Mouse (Mus musculus): Measurements from ENCODE around the gene Hnf4a.
A peak's percentile ranks its signal among the peaks of the same experiment; 100 is the strongest.
"Not testable (repeated sequence)": the region's sequence is repeated elsewhere in the genome, so short reads cannot be mapped to it uniquely, and the experiment has no call there.

Gene Hnf4a

DNA sequence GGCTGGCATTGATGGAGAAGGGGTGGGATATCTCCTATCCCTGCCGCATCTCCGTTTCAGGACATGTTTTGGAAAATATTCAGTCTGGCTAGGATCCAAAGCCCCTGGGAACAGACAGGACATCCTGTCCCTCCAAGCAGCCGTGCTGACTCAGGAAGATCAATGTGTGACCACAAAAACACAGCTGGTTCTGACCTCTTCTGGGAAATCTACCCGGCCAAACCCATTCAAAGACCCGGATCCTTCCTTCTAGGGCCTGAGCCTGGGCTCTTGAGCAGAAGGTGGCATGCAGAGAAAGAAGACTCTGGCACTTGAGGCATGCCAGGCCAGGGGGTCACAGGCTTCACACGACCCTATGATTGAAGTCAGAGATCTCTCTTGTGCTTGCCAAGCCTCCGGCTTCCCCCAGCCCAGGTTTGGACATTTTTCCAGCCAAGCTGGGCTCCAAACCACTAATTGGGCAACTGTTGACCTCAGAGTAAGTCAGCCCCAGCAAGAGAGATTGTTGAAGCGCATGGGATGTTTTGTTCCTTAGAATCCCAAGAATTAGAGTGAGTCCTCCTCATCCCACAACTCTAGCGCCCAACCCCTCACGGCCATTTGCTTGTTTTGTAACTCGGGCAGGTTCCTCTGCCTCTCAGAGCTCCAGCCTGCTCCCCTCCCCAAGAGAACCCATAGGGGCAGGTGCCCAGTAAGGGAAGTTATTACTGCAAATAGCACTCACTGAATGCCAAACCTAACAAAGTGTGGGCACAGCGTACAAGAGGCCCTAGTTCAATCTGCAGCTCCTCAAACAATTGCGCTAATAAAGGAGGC lies 89.7 kb downstream of the Hnf4a start:
- DNase-seq, result peak; percentile 91

DNA sequence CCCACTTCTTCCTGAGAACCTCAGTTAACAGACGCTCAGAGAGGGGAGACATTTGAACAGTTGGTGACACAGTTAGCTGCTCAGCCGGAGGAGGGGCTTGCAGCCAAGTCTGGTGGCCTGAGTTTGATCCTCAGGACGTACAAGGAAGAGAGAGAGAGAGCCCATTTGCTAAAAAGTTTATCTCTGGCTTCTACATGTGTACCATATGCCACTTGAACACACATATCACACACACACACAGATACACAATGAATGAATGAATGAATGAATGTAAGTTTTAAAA lies 90.2 kb downstream of the Hnf4a start:
- DNase-seq, result no peak

DNA sequence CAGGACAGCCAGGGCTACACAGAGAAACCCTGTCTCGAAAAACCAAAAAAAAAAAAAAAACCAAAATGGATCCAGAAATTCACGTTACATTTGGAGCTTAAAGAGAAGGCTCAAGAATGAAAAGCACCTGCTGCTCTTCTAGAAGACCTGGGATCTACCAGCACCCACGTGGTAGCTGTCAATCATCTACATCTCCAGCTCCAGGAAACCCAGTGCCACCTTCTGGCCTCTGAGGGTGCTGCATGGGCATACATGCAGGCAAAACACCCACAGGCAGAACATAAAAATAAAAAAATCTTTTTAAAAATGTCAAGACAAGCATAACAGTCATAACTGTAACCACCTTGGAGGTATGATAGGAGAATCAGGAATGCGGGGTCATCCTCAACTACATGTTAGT lies 91.1 kb downstream of the Hnf4a start:
- peak; percentile 82 for DNase-seq

DNA sequence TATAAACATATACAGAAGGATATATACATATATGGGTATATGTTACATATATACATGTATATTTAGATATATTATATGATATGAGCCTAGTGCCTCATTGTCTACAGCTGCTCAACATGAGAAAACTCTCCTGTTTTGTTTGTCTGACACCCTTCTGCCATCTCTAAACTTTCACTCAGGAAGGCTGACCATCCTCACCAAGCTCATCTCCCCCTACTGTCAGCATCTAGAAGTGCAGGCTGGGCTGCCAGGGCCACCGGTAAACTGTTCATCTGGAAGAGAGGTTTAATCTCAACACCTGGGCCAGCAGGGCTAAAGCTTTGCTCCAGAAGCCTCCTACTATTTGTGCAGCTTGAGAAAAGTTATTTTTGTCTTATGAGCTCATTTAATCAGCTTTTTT lies 92.6 kb downstream of the Hnf4a start:
- DNase-seq, result peak; percentile 73

DNA sequence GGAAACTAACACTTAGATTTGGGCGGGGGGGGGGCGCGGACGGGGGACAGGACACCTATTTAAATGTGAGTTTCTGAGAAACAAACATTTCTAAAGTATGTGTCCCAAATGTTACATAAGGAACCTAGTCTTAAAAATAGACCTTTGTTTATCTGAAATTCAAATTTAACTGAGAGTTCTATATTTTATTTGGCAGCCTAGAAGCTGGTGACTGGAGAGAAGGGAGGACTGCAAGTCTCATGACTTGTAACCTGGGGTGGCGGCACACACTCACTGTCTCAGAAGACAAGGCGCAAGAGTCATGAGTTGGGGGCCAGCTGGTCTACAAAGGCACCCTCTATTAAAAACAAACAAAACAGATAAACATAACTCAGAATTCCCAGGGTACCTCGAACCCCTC lies 94.5 kb downstream of the Hnf4a start:
- DNase-seq, result no peak

DNA sequence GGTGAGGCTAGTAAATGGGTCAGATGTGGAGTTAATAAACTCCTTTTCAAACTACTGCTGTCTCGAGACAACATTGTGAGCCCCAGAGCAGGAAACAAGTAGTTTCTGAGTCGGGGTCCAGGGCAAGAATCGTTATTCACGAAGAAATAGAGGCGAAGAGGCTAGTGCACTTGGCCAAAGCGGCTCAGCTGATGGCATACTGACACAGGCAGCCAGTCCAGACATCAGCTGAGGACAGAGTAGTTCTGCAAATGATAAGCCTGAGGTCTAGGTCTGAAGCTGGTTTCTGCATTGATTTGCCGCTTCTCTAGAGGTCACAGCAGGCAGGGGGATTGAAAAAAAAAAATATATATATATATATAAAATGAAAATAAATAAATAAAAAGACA lies 95.1 kb downstream of the Hnf4a start:
- DNase-seq, result no peak

DNA sequence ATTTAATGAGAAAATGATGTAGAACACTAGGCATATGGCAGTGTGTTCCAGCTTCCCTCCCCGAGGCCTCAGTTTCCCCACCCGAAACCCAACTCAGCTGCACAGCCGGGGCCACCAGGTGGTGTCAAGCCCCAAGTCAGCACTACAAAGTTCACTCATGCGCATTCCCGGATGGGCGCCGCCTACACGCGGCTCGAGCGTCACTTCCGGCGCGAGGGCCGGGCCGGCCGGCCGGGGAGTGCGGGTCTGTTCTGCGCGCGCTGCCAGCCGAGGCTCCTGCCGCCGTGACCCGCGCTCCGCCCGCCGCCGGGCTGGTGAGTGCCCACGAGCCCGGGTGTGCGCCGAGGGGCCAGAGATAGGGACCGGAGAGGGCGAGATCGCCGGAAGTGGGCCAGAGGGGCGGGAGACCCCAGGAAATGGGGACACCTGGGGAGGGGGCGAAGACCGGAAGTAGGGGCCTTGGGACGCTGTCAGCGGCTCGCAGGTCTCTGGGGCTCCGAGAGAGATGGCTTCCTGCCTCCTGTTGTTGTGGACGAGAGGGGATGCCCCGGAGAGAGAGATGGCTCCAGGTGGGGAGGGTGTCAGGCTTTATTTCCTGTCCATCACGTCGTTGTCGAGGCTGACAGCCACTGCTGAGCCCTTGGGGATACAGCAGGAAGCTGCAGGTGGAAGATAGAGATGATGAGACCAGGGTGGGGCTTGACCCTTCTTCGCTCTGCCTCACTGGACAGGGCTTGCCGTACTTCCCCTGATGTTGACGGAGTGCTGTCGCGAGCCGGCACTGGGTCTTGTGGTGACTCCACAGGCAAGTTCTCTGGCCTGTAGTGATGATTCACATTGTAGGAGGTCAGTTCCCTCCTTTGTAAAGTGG lies 95.7 kb downstream of the Hnf4a start, which contains the start of gene Ttpal:
TSS of gene Ttpal (plus strand) at position 214 of the 871 bp plus-strand sequence.
- peak; percentile 93 for DNase-seq

DNA sequence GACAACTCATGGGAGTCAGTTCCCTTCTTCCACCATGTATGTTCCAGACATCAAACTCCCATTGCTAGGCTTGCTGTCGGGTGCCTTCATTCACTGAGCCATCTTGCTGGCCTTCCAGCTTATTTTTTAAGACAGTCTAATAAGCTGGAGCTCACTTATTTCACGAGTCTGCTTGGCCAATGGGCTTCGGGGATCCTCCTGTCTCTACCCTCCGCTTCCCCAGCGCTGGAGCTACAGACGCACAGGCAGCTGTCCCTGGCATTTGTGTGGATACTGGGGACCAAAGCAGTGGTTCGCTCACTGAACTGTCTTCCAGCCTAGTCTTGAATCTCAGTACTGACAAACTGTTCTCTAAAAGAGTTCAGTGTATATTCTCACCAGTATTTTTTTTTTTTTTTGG lies 99.6 kb downstream of the Hnf4a start:
- no peak for DNase-seq

DNA sequence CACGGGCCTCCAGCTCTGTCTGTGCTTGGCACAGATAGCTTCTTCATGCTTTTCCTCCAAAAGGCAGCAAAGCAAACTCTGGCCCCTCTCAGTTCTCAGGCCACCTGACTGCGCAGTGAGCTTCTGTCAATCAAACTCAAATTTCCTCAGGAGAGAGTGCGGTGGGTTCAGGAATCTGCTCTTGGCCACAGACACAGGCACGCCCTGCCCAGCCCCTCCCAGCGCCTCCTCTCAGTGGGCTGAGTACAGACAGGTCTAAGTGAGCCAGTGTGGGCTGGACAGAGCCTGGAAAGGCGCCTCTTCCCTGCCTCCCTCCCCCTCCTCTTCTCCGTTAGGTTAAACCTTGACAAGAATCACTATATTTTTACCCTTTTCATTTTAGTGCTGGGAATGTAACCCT lies 101.4 kb downstream of the Hnf4a start:
- no peak for DNase-seq

DNA sequence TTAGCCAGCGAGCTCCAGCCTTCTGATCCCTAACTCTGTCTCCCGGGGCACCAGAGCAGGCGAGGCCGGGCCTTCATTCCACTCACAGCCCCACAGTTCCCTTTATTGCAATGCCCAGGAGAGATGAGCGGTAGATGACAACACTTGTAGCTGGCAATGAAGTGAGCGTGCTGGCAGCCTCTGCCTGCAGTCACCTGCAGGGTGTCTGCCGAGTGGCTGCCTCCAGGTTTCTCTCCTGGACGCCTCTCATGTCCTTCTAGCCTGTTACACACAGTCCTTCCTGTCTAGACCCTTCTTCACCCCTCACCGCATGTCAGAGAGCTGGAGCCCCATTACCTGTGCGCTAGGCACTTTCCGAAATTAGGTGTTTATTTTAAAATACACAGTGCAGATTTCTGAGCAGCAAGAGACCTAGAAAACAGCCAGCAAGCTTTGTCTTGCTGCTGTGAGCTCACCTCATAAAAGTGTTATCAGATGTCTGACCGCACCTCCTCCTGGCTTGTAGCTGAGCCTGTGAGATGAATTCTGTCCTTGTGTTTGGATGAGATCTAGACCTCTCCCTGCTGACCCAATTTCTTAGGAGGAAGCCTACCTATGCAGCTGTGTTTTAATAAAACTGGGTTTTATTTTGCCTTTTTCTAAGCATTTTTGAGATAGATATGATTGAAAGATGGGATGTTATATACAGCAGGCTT lies 102.8 kb downstream of the Hnf4a start:
- DNase-seq, result no peak

DNA sequence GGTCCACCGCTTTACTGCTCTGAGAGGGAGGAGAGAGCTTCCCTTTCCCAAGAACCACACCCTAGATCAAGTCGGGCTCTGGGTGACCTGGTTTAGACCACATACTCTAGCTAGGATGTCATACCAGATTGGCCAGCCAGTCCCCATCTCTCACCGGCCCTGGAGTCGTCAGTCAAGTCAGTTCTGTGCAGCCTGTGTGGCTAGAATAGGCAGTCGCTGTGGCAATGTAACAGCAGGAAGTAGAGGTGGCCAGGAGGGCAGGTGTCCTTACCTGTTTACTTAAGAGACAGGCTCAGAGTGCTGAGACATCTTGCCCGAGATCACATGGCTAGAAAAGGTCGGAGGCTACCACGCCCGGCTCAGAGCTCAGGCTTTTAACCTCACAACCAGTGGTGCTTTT lies 104.6 kb downstream of the Hnf4a start:
- no peak for DNase-seq

DNA sequence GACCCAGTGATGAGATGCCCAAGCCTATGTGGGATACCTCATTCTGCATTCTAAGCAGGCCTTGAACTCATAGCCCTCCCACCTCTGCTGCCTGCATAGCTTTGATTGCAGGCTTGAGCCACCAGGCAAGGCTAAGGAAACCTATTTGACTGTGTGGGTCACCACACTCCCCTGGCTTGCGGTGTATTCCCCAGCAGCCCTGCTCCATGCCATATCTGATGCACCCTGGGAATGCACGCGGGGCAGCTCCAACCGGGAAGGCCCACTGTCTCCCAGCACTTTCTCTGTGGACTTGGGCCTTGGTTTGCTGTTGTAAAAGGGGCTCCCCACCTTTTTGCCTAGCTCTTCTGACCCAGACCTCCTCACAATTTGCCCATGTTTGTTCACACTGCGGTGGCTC lies 106.6 kb downstream of the Hnf4a start:
- no peak for DNase-seq

DNA sequence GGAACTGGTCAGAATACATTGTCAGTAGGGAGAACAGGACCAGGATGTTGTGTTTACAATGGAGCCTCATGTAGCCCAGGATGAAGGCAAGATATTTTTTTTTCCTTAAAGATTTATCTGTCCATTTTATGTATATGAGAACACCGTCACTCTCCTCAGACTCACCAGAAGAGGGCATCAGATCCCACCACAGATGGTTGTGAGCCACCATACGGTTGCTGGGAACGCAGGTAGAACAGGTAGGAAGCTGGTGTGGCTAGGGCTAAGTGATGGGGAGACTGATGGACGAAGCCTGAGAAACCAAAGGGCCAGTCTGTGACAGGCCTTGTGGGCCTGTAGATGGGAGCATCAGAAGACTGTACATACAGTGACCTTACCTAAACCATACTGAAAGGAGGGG lies 107.4 kb downstream of the Hnf4a start:
- no peak for DNase-seq

DNA sequence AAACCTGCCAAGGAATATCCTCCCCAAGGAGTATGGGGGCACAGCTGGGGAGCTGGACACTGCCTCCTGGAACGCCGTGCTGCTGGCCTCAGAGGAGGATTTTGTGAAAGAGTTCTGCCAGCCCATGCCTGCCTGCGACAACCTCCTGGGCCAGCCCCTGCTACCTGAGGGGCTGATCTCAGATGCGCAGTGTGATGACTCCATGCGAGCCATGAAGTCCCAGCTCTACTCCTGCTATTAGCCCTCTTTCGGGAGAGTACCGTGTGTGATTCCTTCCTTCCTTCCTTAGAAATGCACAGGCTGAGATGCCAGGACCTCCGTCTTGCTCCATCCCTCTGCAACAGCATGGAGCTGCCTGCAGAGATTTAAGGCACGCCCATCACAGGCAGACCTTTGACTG lies 108.8 kb downstream of the Hnf4a start:
- DNase-seq, result no peak

DNA sequence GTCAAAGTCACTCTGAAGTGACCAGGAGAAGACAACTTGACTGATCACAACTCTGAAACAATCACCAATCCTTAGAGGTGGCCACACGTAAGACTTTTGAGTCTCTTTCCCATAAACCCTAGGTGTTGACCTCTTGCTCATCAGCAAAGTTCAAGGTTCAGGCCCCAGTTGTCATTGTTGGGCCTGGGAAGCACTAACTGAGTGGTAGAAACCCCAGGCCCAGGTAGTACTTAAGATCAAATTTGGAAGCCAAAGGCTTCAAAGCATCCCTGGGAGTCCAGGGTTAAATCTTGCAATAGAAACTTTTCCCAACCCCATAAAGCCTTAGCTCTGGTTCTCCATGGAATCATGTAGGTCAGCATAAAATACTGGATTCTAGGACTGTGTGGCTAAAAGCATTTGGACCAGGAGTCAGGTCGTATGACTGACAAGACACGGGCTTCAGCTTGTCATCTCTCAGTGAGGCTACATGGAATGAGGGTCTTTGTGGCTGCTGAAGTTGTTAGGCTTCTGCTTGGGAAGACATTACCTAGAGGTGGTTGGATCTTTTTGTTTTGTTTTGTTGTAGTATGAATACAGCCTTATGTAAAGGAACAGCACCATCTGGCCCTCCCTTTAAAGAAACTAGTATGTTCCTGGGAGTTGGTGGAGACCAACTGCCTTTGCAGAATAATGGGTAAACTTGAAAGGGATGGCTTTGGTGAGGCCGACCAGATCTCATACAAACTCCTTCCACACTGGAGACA lies 109.5 kb downstream of the Hnf4a start:
- DNase-seq, result no peak

DNA sequence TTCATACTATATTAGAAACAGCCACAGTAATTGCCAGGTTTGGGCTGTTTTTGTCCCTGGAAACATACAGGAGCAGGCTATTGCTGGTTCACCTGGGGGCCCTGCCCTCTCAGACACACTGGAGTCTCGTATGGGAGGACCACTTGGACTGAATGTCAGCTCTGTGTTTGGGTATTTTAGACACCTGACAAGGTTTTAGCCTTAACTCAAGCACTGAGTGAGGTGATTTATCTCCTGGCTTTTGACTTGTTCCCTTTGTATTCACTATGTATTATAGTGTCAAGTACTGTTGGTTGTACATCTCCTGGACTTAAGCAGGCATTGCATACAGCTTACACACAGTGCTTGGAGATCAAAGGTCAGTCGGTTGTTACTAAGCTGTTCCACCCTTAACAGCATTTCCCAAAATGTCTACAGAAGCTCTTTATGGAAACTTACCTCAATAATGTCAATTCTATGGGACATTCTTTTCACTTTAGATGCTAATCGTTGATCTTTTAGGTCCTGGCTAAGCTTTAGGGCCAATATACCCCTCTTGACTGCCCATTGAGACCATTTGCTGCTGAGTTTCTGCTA lies 110.1 kb downstream of the Hnf4a start:
- no peak for DNase-seq

DNA sequence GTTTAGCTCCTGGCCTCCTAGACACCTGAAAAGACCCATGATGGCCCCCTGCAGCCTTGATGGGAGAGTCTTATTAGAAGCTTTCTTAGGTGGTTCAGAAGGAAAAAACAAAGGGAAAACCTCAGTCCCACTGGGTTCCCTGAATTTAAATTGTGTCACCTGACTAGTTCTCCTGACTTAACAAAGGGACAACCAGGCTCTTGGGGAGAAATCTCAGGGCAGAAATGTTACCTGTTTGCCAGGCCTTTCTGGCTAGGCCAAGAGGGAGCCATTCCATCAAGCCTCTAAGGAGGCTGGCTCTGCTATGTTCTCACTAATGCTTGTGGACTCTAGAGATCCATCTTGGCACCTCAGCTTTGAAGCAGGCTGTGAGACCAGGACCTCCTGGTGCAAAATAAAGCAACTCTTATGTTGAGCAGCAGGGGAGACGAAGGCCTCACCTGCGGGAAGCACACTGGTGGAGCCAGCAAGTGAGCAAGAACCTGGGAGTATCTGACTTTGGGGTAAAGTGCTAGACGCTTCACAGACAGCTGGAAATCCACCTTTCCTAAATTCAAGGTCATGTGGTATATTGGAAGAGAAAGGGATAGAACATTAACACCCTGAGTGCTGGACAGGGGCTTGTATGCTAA lies 110.7 kb downstream of the Hnf4a start:
- no peak for DNase-seq

DNA sequence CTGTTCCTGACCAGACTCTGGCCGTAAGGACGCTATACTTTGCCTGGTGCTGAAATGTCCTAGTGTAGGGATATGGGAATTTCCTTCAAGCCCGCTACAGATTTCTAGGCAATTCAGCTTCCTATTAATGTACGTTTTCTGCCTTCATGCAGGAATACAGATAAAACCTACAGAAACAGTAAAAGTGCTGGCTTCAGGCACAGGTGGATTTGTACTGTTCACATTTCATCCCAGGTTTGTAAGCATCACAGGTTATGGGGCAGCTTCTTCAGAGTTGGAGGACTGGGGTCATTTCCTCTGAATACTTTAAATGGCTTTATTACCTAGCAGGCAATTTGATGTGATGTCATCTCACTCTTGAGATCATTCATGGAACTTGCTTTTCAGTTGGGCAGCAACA lies 111.3 kb downstream of the Hnf4a start:
- no peak for DNase-seq

DNA sequence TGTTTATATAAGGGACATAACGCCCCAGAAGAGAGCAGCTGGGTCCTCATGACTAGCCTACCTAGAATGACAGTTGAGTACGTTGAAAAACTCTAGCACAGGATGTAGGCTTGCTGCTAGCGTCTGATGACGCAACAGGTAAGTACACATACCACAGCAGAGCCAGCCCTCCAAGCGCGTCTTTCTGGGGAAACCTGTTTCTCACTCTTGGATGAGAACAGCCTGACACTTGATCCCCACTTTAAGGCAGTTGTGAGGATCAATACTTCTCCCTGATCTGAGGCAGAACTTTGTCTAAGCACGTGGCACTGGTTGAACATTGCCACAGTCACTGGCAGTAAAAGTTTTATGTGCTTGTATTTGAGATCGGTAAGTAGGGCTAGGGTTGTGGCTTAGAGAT lies 113.8 kb downstream of the Hnf4a start:
- DNase-seq, result no peak

DNA sequence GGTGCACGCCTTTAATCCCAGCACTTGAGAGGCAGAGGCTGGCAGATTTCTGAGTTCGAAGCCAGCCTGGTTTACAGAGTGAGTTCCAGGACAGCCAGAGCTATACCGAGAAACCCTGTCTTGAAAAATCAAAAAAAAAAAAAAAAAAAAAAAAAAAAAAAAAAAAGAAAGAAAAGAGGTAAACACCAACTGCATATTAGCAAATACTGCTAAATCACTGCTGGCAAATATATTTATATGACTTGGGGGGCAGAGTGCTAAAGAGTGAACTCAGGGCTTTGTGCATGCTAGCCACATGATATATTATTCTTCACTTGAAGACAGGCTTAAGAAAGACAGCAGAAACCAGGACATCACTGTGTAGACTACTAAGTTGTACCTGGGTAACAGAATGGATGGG lies 114.8 kb downstream of the Hnf4a start:
- DNase-seq, result not testable (repeated sequence)
